Mouse (Mus musculus): Measurements from ENCODE around the gene Tcstv3. TPM values are rescaled to one million over a fixed set of nuclear protein-coding genes. Genes with fewer than 3 reads are reported as not detected.
"Not testable (repeated sequence)": the region's sequence is repeated elsewhere in the genome, so short reads cannot be mapped to it uniquely, and the experiment has no call there.

The Tcstv3 gene
- not detected for total RNA-seq (2021)
- long read RNA-seq, experiment 1, result 0 reads
- long read RNA-seq, experiment 2, result 0 reads

DNA sequence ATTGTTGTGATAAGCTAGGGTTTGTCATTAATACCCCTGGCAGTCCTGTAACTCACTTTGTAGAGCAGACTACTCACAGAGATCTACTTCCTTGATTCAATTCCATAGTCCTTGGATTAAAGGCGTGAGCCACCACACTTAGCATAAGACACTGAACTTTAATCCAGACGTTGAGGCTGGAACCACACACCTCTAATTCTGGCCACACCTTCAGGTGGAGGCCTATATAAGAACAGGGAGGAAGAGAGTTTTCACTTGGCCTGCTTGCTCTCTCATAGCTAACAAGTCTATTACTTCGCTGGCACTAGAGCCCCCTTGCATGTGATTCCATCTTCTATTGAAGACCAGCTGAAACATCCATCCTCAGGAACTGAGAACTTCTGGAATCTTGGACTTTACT is at the start of gene Tcstv3:
Tcstv3 (plus strand) TSS at position 301 of the 400 bp plus-strand sequence.
- not testable (repeated sequence) for DNase-seq

DNA sequence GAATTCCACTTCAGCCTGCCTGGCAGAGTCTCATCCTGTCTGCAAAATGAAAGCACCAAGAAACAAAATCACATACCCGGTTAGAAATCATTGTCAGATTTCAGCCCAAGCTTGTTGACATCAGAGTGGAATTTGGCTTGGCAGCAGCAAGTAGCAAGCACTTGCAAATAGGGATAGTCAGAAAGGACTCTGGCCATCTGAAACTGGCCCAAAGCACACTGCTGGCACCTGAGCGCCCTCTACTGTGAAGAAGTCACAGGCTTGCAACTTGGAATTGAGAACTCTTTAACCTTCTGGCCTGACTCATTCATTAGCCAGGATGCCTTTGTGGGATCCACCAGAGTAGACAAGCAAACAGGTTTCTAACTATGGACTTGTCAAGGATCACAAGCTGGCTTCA is 38.8 kb upstream of the Tcstv3 start:
- DNase-seq, result not testable (repeated sequence)

DNA sequence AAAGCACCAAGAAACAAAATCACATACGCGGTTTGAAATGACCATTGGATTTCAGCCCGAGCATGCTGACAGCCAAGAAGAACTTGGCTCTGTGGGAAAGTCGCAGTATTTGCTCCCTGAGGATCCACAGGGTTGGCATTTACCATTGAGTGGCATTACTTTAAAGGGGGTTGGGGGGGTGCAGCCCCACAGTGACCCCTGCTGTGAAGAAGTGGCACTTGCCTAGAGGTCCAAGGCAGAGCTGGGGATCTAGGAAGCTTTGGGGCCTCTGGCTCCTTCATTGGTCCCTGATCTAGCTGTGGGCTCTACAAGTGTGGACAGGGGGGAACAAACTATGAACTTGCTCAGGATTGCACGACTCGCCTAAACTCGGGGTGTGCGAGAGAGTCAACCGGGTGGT is 37.9 kb upstream of the Tcstv3 start:
- no peak for DNase-seq

DNA sequence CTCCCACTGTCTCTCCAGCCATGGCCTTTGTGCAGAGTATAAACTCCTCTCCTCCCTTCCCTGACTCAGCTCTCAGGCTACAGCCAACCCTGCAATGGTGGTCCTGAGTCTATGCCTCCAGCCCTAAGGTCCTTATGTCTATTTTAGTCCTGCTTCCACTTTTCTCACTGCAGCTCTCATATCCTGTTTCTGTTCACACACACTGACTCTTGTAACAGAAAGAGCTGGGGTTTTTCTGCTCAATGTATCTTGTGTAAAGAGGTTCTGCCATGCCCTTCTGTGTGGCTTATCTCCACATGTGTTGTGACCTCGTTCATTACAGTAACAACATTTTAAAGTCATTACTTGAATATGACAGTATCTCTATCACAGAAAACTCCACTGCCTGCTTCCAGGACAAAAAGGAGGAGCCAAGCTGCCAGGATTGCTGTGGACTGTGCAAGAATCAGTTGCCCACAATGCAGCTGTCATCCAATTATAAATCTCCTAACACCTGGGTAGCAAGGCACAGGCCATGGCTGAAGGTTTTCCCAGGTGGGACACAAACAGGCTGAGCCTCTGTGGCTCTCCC is 17.3 kb upstream of the Tcstv3 start:
- DNase-seq, result no peak

DNA sequence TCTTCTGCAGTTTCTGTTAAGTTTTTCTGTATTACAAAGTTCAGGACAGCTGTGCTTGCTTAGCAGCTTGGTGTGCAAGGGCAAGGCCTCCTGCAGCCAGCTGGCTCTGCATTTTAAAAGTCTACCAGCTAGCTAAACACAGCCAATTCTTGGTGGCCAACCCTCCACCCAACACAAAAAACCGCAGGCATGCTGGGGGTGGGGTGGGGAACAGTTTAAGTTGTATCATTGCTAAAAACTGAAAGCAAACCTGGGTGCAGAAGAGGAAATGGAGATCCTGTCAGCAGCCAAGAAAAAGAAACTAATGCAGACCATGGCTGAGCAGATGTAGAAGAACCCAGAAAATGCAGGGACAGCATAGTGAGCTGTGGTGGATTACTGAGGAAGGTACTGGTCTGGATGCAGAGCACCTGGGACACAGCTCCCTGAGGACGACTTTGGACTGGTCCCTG is 16.7 kb upstream of the Tcstv3 start, which contains the start of gene BC147527:
BC147527 (plus strand) TSS at position 402 of the 452 bp plus-strand sequence.
- DNase-seq, result peak in 1 of 2 experiments; percentile 15

DNA sequence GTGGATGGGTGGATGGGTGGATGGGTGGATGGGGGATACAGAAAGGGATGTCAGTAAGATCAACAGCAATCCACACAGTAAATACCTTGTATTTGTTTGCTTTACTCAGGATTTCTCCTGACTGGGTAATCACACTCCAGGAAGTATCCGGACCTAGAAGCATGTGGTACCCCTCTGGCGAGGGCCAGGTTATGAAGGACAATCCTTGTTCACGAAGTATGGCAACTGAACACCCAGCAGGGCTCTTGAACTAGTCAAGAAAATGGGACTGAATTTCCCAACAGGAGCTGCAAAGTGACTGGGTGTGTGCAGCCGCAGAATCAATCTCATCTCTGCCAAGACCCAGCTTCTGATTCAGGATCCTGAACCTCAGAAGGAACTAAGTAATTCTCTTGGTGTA is 15.8 kb upstream of the Tcstv3 start:
- DNase-seq, result no peak

DNA sequence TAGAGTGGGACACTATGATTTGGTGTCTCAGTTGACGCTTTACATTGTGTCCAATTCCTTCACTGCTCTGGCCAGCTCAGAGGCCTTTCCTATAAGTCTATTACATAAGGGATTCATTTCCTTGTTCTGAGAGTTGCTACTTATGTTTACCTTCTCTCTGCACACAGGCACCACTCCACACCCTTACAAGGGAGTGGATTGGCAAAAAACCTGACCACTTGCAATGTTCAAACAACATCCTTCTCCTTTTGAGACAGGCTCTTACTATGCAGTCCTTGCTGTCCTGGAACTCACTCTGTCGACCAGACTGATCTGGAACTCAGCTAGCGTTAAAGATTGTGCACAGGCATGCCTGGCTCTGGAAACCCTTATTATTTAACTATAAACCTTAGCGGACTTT is 5.9 kb upstream of the Tcstv3 start:
- no peak for DNase-seq

DNA sequence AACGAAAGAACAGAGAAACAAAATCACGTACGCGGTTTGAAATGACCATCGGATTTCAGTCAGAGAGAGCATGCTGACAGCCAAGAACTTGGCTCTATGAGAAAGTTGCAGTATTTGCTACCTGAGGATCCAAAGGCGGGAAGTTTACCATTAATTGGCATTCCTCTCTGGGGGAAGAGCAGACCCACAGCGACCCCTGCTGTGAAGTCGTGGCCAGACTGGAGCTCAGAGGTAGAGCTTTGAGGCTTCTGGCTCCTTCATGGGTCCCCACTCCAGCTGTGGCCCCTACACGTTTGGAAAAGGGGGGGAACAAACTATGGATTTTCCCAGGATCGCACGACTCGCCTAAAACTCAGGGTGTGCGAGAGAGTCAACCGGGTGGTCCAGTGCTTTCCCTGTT is 3.1 kb upstream of the Tcstv3 start:
- DNase-seq, result peak in 1 of 2 experiments; percentile 16

DNA sequence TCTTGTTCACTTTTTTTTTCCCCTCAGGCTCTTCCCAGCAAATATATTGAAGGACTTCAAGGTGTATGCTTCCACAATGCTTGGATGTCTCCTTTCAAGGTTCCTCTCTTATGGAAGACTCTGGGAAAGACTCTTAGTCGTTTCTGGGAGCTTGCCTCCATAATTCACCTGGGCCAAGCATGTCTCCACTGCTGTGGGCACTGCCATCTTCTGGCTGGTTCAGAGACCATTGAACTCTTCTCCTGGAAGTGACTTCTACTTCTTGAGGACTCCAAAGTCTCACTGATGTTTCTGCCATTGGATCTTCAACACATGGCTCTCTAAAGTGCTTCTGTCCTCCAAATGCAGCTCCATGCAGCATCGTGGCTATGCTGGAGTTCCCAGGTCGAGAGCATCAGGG is 3.5 kb downstream of the Tcstv3 start:
- DNase-seq, result no peak

DNA sequence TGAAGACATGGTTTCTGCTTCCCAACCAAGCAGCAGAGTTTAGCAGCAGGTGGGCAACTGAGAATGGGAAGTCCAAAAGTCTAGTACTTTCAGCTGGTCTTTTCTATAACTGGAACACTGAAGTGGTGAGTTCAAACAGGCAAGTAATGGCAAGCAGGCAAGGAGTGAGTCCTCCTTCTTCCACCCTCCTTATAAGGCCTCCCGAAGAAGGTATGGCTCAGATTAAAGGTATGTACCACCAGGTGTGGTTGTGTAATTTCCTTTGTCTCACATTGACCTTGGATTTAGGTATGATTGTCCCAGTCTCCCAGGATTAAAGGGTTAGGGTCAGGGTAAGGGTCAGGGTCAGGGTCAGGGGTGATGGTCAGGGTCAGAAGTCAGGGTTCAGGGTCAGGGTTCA is 4.0 kb downstream of the Tcstv3 start:
- DNase-seq, result no peak

Other genes with a start within 250 kb of the Tcstv3 start
- gene Gm20767, start 176.6 kb upstream of the Tcstv3 start, total RNA-seq (2021), result not detected
- gene Gm21818, start 144.4 kb upstream of the Tcstv3 start, total RNA-seq (2021), result not detected
- gene Gm21762, start 100.9 kb upstream of the Tcstv3 start, total RNA-seq (2021), result not detected
- not detected for gene Gm21731, start 77.8 kb upstream of the Tcstv3 start, total RNA-seq (2021)
- gene AF067061, start 53.8 kb upstream of the Tcstv3 start, total RNA-seq (2021), result not detected
- gene BC147527, start 16.5 kb upstream of the Tcstv3 start, total RNA-seq (2021), result not detected

All from adrenal gland, postnatal 36 days (tissue).